Mouse (Mus musculus) left cerebral cortex, postnatal 36 days (tissue): ENCODE data around the gene Tiprl. TPM values are rescaled to one million over a fixed set of nuclear protein-coding genes. Genes with fewer than 3 reads are reported as not detected.

Experiments
- DNase-seq, 2 experiments: peaks; one replicate each; pipeline ENCODE4 v3.0.0; 2021 to 2022; ENCODE audit warnings: low spot score in 2 of 2, mixed read lengths in 1 of 2
- intact Hi-C: fragments of 180-260 bp; cut with DNase I; formaldehyde crosslinking; loops from one replicate; pipeline ENCODE4 v1.15.1; 2025
- total RNA-seq, 2 experiments: library from RNA; stranded (reverse); gene quantifications; 2 replicates each; pipeline ENCODE4 v1.2.3; 2021

Gene Tiprl
- total RNA-seq, 2 experiments from 2014 or later, result 55.2 to 64.7 TPM

DNA sequence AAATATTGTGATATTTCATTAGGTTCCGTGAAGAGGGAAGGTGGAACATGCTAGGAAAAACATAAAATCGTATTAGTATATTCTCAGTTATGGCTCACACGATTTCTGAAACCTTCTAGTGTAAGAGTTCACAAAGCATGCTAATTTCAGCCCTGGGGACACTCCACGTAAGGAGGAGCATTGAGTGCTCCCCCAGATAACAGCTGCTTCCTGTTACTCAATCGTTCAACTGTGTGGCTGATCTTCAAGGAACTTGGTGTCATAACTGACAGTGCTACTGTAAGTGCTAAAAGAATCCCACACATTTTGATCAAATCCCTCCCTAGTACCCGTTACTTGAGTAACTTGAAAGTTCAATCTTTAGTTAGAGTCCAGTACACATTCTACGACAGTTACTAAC is 21.0 kb downstream of the Tiprl start:
- no peak for DNase-seq
- intact Hi-C loops, result no loop called here

- intact Hi-C loops, result no loop called here
- no peak for DNase-seq
Measured at GRCm38 (mm10) chr1:165205591-165205990, 31.2 kb downstream of the Tiprl start.

DNA sequence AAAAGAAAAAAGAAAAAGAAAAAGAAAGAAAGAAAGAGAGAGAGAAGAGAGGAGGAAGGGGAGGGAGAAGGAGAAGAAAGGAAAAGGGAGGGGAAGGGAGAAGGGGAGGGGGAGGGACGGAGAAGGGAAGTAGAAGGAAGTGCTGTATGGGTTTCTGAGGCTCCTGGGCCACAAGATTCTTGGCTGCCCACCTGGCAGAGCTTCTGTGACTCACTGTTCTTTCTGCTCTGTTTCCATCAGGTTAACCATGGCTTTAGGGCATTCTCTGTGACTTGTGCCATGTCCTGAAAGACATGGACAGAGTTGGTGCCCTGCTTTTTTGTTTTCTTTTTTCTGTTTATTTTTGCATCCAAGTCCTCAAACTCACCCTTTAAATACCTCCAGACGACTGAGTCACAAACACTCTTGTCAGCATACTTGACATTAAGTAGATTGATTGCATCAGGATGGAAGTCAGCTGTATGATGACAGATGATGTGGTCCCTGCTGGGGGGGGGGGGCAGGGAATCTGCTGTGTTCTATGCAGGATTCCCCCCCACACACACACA is 33.2 kb downstream of the Tiprl start:
- intact Hi-C loops, result no loop called here
- DNase-seq, result no peak

DNA sequence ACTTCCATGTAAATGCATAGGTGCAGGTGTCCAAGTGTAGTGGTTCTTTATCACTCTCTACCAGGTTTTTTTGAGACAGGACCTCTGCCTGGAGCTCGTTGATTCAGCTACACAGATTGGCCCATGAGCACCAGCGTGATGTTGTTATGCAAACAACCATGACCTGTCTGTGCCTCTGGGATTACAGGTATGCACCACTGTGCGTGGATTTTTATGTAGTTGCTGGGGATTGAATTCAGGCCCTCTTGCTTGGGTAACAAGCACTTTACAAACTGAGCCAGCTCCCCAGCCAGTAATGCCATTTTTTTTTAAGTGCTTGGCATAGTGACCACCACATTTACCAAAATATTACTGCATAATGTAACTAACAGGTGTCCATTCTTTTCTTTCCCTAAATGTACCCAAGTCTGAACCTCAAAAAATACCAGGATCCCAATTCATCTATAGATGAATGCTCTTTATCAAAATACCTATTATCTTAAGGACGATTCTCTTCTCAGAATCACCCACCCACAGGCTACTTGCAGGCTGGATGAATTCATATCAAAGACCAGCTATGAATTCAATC is 35.3 kb downstream of the Tiprl start:
- intact Hi-C loops, result no loop called here
- no peak for DNase-seq

- DNase-seq, result no peak
- intact Hi-C loops, result no loop called here
Measured at GRCm38 (mm10) chr1:165200748-165201147, 36.0 kb downstream of the Tiprl start.

GRCm38 (mm10) chr1:165199639-165200038 is 37.2 kb downstream of the Tiprl start:
- intact Hi-C loops, result no loop called here
- no peak for DNase-seq

GRCm38 (mm10) chr1:165198951-165199350 is 37.8 kb downstream of the Tiprl start:
- no peak for DNase-seq
- intact Hi-C loops, result no loop called here

DNA sequence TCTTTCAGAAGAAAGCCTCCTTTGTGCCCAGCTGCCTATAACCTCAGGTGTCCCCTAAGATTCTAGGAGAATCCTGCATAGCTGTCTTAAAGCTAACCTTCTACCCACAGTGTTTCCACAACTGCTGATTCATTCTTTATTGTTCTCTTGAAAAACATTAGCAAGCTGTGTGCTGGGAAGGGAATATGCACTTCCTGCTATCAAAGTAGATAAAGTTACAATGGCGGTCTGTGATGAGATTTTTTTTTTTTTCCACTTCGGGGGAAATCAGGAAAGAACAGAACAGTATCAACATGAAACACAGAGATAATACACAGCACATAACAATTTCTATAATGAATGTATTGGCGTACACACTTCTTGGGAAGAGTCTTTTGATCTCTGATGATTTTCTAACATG is 38.9 kb downstream of the Tiprl start:
- intact Hi-C loops, result no loop called here
- no peak for DNase-seq

DNA sequence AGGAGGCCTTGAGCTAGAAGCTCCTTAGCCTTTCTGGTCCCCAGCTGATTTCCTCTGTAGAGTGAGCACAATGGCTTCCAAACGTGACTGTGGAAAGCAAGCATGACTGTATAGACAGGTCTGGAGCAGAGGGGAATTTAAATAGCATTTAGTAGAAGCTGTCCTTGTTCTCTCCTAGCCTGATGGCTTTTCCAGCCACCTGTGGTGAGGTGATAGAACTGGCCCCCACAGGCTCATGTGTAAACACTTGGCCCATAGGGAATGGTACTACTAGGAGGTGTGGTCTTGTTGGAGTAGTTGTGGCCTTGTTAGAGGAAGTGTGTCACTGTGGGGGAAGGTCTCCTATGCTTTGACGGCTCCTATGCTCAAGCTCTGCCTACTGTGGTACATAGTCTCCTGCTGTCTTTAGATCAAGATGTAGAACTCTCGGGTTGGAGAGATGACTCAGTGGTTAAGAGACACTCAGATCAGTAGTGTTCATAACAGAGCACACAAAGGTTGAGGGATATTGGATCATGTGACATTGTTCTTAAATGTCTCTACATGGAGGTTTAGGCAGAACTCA is 41.3 kb downstream of the Tiprl start:
- intact Hi-C loops, result no loop called here
- DNase-seq, result no peak

- intact Hi-C loops, result loop anchor here (5.0 kb wide), 1 partner anchor 43 kb away; the partner anchor contains the start of gene Tiprl
- no peak for DNase-seq
Measured at GRCm38 (mm10) chr1:165194662-165195013, 42.2 kb downstream of the Tiprl start.

- DNase-seq, result peak; percentile 66 to 72
- intact Hi-C loops, result loop anchor here (5.0 kb wide), 1 partner anchor 43 kb away; the partner anchor contains the start of gene Tiprl
Measured at GRCm38 (mm10) chr1:165193880-165194661, 42.7 kb downstream of the Tiprl start, which contains the start of gene Sft2d2. TSS of gene Sft2d2 (minus strand) at chr1:165194438.

GRCm38 (mm10) chr1:165193426-165193825 is 43.4 kb downstream of the Tiprl start:
- no peak for DNase-seq
- intact Hi-C loops, result loop anchor here (5.0 kb wide), 1 partner anchor 44 kb away; the partner anchor contains the start of gene Tiprl

DNA sequence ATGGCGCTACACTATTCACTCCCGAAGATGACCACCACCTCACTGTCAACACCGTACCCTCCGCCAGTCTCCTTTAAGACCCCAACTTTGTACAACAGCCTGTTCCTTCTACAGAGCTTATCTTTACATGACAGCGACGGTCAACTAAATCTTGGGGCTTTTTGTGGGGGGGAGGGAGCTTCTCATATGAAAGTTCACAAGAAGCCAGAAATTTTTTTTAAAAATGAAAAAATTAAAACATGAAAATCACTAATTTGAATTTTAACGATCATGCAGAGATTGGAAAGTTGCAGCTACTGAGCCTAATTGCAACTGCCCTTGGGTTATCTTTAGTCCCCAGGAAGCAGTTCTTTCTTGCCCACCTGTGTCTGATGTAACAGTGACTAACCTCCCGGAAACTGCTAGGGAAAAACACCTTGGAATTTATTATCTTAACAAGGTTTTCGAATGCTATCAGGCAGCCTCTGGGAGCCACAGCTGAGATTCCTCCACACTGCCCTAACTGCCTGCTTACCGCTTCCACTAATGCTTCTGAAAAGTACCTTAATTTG is 44.0 kb downstream of the Tiprl start:
- intact Hi-C loops, result loop anchor here (5.0 kb wide), 1 partner anchor 45 kb away; the partner anchor contains the start of gene Tiprl
- no peak for DNase-seq

DNA sequence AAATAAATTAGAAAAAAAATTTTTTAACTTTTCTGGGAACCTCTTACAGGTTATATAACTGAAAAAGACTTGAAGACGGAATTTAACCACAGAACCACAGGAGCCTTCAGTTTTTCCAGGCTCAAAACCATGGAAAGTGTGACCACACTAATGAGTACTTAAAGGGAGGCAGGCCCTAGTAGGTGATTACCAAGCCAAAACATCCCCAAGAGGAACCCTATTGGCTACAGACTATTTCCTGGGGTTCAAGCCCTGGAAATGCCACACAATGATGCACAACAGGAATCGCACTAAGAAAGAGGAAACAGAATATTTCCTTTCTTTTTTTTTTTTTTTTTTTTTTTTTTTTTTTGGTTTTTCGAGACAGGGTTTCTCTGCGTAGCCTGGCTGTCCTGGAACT is 44.7 kb downstream of the Tiprl start:
- DNase-seq, result no peak
- intact Hi-C loops, result loop anchor here (5.0 kb wide), 1 partner anchor 45 kb away; the partner anchor contains the start of gene Tiprl

DNA sequence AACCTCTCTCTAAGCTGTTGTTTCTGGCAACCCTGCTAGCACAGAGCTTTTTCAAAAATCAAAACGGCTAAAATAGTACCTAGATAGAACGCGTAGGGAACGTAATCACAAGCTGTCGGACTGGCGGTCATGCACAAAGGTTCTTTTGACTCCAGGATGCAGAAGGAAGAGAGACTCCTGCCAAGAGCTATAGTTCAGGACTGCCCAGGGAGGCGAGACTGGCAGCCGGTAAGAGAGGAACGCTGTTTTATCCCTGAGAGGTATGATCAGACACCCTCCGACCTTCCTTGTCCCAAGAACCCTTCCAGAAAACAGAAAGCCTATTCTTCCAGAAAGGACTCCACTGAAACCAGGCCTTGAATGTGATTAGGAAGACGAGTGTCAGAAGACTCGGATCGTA is 45.2 kb downstream of the Tiprl start:
- intact Hi-C loops, result loop anchor here (5.0 kb wide), 1 partner anchor 46 kb away; the partner anchor contains the start of gene Tiprl
- peak in 1 of 2 experiments; percentile 15 for DNase-seq

DNA sequence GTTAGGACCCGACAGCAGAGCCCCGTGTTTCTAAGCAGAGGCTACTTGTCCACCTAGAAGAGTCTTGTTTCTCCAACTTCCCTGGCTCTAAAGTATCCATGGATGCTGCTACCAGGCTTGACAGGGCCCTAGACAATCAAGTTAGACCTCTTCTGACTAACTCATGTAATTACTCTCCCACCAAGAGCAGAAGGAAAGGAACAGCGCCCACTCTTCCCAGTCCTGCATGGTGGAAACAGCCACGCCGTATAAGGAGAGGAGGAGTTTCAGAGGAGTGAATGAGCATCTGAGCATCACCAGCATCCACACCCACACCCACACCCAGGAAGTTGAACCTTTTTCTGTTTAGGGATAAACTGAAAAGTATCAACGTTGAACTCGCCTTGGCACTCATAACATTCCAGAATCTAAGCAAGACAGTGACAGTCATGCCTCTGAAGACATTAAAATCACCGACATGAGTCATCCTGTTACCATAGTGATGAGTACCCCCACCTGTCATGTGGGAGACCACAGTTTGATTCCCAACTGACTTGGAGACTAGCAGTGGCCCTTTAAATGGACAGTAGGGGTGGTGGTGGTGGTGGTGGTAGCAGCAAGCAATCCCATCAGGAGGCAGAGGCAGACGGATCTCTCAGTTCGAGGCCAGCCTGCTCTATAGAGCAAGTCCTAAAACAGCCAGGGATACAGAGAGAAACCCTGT is 46.1 kb downstream of the Tiprl start:
- peak in 1 of 2 experiments; percentile 19 for DNase-seq
- intact Hi-C loops, result loop anchor here (5.0 kb wide), 1 partner anchor 47 kb away; the partner anchor contains the start of gene Tiprl

DNA sequence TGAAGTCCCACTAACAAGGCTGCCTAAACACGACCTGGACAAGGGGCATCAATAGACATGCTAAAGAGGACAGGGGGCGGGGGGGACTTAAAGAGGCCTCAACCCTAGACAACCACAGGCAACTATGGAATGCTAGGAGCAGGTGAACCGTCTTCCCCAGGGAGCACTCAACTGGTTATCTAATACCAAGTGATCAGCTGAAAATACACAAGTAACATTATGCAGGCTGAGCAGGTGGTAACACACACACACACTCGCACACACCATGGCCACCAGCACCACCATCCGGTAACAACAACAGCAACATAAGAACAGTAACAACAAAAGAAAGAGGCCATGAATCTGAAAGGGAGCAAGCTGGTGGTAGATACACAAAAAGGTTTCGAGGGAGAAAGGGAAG is 46.7 kb downstream of the Tiprl start:
- DNase-seq, result no peak
- intact Hi-C loops, result loop anchor here (5.0 kb wide), 1 partner anchor 47 kb away; the partner anchor contains the start of gene Tiprl

DNA sequence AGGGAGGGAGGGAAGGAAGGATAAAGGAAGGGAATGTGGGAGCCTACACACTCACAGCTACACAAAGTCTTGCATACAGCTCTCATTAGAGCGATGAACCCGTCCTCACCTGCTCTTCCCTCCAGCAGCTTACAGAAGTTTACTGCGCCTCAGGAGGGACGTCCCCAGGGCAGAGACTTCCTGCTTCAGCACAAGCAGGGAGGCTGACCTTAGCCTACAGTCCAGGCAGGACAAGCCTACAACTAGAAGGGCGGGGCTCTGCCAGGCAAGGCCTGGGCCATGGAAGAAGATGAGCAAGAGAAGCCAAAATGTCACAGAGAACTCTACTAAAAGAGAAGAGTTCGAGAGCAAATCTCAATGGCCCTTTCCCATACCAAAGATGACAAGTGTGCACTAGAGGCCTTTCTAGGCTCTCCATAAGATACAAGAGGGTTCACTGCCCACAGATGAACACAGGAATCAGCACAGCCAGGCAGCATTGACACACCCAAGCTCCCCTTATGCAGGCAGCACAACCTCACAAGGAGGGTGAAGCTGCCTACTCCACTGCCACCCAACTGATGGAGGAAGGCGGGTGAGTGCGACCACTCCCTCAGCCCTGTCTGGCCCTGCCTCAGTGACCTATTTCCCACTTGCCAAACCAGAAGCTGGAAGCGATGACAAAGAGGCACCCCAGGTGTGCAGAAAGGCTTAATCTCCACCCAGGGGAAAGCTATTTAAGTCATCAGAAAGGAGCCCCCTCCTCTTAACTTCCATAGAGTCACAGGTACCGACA is 47.8 kb downstream of the Tiprl start:
- intact Hi-C loops, result no loop called here
- DNase-seq, result no peak

- intact Hi-C loops, result no loop called here
- no peak for DNase-seq
Measured at GRCm38 (mm10) chr1:165187357-165187756, 49.4 kb downstream of the Tiprl start.
